Mouse (Mus musculus) natural killer cell, adult 2 months (primary cell): ENCODE data around the gene Gm3468.
"Not testable (repeated sequence)": the region's sequence is repeated elsewhere in the genome, so short reads cannot be mapped to it uniquely, and the experiment has no call there.

Experiments
- DNase-seq, 2 experiments: peaks; one replicate each; pipeline ENCODE4 v3.0.0; 2022; ENCODE audit warnings: low spot score in 2 of 2

Gene Gm3468

DNA sequence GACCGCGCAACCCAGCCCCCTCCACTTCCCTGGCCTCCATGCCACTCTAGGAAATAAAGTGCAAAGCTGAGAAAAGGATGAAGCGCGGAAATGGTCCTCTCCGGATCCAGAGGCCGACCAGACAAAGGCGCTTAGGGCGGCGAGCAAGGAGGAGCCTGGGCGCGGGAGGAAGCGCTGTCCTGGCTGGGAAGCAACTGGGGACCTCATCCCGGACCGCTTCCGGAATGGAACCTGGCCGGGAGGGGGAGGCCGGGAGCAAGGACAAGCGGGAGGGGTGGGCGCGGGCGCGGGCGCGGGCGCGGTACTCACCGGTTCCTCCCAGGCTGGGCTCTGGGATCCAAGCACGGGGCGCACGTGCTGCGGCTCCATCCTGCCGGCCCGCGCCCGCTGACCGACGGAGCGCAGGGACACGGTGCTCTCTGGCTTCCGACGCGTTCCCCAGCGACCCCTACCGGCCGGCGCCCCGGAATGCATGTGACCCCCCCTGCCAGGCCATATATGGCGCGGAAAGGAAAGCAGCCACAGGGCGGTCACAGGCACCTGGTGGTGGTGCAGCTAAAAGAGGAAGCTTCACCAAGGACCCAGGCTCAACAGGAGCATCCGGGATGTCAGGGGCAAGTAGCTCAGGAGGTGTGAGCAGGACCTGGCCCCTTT, at the start of gene Gm3468:
TSS of gene Gm3468 (minus strand) at position 394 of the 654 bp plus-strand sequence.
- DNase-seq = not testable (repeated sequence)

- DNase-seq = not testable (repeated sequence)
These were observed 17.2 kb upstream of the Gm3468 start, which contains the start of gene Gm3476 for GRCm38 (mm10) chr14:6125707-6126106. Gene Gm3476, minus strand, starts transcription at chr14:6125807.

DNA sequence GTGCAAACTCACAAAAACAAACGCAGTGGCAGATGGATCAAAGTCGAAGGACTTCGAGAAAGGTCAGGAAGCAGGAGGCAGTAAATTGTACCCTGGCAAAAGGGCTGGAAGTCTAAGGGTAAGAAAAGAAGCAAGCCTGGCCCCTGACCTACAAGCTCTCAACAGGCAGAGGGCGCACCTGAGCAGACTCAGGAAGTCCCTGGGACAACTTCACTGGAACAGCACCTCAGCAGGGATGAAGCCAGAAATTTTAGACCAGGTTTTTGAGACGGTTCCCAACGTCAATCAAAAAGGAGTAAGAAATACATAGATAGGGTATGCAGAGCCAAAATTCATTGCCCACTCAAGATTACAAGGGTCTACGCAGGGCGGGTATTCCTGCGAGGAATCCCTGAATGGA, 965 bp downstream of the Gm3468 start:
- DNase-seq = not testable (repeated sequence)

DNA sequence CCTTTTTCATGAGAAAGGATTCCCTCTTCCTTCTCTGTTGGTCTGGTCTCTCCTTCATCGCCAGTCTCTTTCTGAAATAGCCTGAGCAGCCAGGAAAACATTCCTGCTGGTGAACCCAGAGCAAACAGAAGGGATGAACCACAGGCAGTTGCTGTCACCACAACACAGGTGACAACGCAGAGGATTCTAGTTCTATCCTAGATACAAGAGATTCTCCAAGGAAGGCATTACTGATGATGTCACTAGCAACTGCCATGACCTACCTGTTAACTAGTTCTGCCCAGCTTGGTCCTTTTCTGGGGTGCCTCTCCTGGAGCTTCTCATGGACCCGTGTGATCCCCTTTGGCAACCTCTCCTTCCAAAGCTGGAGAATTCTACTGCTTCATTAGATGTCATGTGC, 14.6 kb downstream of the Gm3468 start, which contains the start of gene Gm8206:
TSS of gene Gm8206 (minus strand) at position 101 of the 400 bp plus-strand sequence.
- DNase-seq = not testable (repeated sequence)

- DNase-seq = not testable (repeated sequence)
These were observed 50.3 kb downstream of the Gm3468 start, which contains the start of gene Gm6337 for GRCm38 (mm10) chr14:6058167-6058566. Gene Gm6337, minus strand, starts transcription at chr14:6058267.
